Mouse (Mus musculus) B cell, adult 62 days (primary cell): ENCODE measurements around the gene Gm2115. TPM values are rescaled to one million over a fixed set of nuclear protein-coding genes. Genes with fewer than 3 reads are reported as not detected.

Source experiments
- total RNA-seq: library from RNA; stranded (reverse); gene quantifications from 4 replicates; pipeline ENCODE4 v1.2.4, GENCODE M21; 2023

Gene Gm2115
- total RNA-seq: not detected in 4 replicates

DNA sequence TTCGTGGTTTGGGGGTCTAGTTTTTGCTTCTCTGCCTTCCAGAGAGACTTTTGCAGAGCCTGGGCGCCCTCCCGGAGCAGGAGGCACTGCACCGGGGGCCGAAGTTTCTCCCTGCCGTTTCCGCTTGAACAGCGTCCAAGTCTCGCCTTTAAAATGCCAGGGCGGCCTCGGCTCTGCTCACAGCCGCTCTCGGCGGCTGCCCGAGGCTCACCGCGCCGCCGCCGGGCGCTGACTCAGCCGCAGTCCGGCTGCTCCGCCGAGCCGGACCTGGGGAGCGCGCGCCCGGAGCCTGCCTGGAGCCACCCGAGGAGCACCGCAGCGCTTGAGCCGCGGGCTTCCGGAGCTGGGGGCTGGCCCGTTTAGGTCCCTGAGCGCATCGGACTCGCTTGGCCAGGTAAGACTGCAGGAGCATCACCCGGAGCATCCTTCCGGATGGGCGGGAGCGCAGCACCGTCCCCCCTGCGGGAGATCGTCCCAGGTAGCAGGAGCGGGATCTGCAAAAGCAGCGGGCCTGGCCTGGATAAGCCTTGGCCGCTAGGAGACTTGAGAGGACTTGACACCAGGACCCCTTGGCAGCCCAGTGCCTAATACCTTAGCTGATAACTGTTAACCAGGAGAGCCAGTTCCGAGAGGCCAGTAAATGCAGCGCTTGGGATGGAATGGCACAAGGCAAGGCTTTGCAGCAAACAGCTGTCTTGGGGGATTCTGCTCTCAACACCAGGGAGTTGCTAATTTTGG, at the start of gene Gm2115:
Gm2115 (plus strand) TSS at position 159 of the 738 bp plus-strand sequence.

DNA sequence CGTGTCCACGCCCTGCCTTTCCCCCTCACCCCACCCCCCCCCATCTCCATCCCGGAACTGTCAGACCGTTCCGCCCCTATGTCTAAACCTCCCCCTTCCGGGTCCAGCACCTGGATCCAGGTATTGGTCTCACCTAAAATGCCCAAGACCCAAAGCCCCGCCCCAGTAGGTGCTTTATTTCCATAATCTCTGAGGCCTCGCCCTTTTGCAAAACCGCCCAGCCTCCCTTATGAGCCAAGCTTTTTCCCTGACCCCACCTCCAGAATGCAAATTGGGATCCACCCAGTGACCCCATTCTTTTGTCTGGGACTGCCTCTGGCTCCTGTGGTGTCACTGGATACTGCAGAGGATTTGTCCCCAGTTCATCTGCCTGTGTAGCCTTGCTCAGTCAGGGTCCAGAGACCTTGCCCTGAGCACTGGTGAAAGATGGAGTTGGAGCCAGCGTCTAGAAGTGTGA, 77.6 kb downstream of the Gm2115 start, which contains the start of gene Fah:
Fah (minus strand) TSS at position 430 of the 457 bp plus-strand sequence.

Other genes with a start within 250 kb of the Gm2115 start
- gene Arnt2, start 118.8 kb upstream of the Gm2115 start, total RNA-seq: not detected in 4 replicates
- 1.9 to 6.0 TPM (median 3.1 TPM) in 4 replicates for gene Fah, start 77.8 kb downstream of the Gm2115 start, total RNA-seq
- gene Zfand6, start 161.0 kb downstream of the Gm2115 start, total RNA-seq: 93.0 to 116 TPM (median 97.1 TPM) in 4 replicates